Mouse (Mus musculus): ENCODE data around the gene Aqp7. TPM values are rescaled to one million over a fixed set of nuclear protein-coding genes. Genes with fewer than 3 reads are reported as not detected.
A peak's percentile ranks its signal among the peaks of the same experiment; 100 is the strongest.

Gene Aqp7
- polyA plus RNA-seq (2016; fragmentation: Nextera tagmentation; extraction: Ambion mirVana): not detected in 2 replicates

- H3K4me1 ChIP-seq: no peaks in the 10 kb centered on the region
- no peaks in the 10 kb centered on the region for H3K9me3 ChIP-seq
- WGBS: 55% methylated on average over 9 of the region's 9 CpGs
- H3K4me2 ChIP-seq: no peak within 1 kb of the TSS
- ATAC-seq (ENCODE audit: low FRiP score): no peak
- H3K36me3 ChIP-seq (replicated peaks): no peaks in the 10 kb centered on the region
- no peak within 1 kb of the TSS for H3K4me3 ChIP-seq (replicated peaks)
- no peak within 1 kb of the TSS for H3K9ac ChIP-seq
- no peaks in the 10 kb centered on the region for H3K27me3 ChIP-seq
- no peak within 1 kb of the TSS for H3K27ac ChIP-seq
Observed at GRCm38 (mm10) chr4:41047524-41048271, at the start of gene Aqp7. TSS of gene Aqp7 (minus strand) at chr4:41048139.

- Histone ChIP-seq H3K4me3 (replicated peaks) (no peak overlapping the region), H3K9me3 (no peaks in the 10 kb centered on the region), H3K27me3 (peaks cover 42% of the 10 kb centered on the region), H3K27ac (no peak overlapping the region), H3K4me1 (peaks cover 13% of the 10 kb centered on the region), H3K4me2 (peak overlapping the region; percentile 86), H3K36me3 (replicated peaks) (no peaks in the 10 kb centered on the region), H3K9ac (no peak overlapping the region)
- no peak for ATAC-seq (ENCODE audit: low FRiP score)
- 39% methylated on average over 13 of the region's 13 CpGs for WGBS
Observed at GRCm38 (mm10) chr4:41097381-41097780, 49.4 kb upstream of the Aqp7 start.

- 73% methylated on average over 5 of the region's 5 CpGs for WGBS
- Histone ChIP-seq H3K9ac (no peak overlapping the region), H3K4me1 (peaks cover 13% of the 10 kb centered on the region), H3K36me3 (replicated peaks) (no peaks in the 10 kb centered on the region), H3K4me3 (replicated peaks) (no peak overlapping the region), H3K4me2 (no peak overlapping the region), H3K27ac (no peak overlapping the region), H3K9me3 (no peaks in the 10 kb centered on the region), H3K27me3 (peaks cover 39% of the 10 kb centered on the region)
- no peak for ATAC-seq (ENCODE audit: low FRiP score)
Observed at GRCm38 (mm10) chr4:41096794-41097193, 48.9 kb upstream of the Aqp7 start.

- Histone ChIP-seq H3K9ac (no peak overlapping the region; the same call in 1 of the 2 replicates), H3K9me3 (no peaks in the 10 kb centered on the region), H3K27ac (no peak overlapping the region), H3K4me1 (peaks cover 13% of the 10 kb centered on the region), H3K4me3 (replicated peaks) (no peak overlapping the region), H3K36me3 (replicated peaks) (no peaks in the 10 kb centered on the region), H3K4me2 (no peak overlapping the region), H3K27me3 (peaks cover 39% of the 10 kb centered on the region)
- WGBS: 74% methylated on average over 8 of the region's 8 CpGs
- no peak for ATAC-seq (ENCODE audit: low FRiP score)
Observed at GRCm38 (mm10) chr4:41096169-41096568, 48.2 kb upstream of the Aqp7 start.

GRCm38 (mm10) chr4:41094361-41094760, 46.4 kb upstream of the Aqp7 start:
- H3K9me3 ChIP-seq: no peaks in the 10 kb centered on the region
- H3K36me3 ChIP-seq (replicated peaks): no peaks in the 10 kb centered on the region
- H3K27me3 ChIP-seq: peaks cover 37% of the 10 kb centered on the region
- peaks cover 13% of the 10 kb centered on the region for H3K4me1 ChIP-seq
- H3K4me3 ChIP-seq (replicated peaks): no peak overlapping the region
- H3K4me2 ChIP-seq: no peak overlapping the region
- H3K27ac ChIP-seq: no peak overlapping the region
- ATAC-seq (ENCODE audit: low FRiP score): no peak
- WGBS: 77% methylated on average over 9 of the region's 9 CpGs
- no peak overlapping the region for H3K9ac ChIP-seq

GRCm38 (mm10) chr4:41092958-41093357, 45.0 kb upstream of the Aqp7 start:
- Histone ChIP-seq H3K4me1 (peaks cover 5% of the 10 kb centered on the region), H3K9me3 (no peaks in the 10 kb centered on the region), H3K27me3 (peaks cover 24% of the 10 kb centered on the region), H3K4me3 (replicated peaks) (no peak overlapping the region), H3K27ac (no peak overlapping the region), H3K9ac (no peak overlapping the region), H3K36me3 (replicated peaks) (no peaks in the 10 kb centered on the region), H3K4me2 (no peak overlapping the region)
- 77% methylated on average over 1 of the region's 1 CpGs for WGBS
- no peak for ATAC-seq (ENCODE audit: low FRiP score)

GRCm38 (mm10) chr4:41091391-41091790, 43.5 kb upstream of the Aqp7 start:
- Histone ChIP-seq H3K4me3 (replicated peaks) (no peak overlapping the region), H3K36me3 (replicated peaks) (no peaks in the 10 kb centered on the region), H3K4me1 (no peaks in the 10 kb centered on the region), H3K9ac (no peak overlapping the region), H3K27ac (no peak overlapping the region), H3K4me2 (no peak overlapping the region), H3K27me3 (peaks cover 8% of the 10 kb centered on the region), H3K9me3 (no peaks in the 10 kb centered on the region)
- no peak for ATAC-seq (ENCODE audit: low FRiP score)
- 60% methylated on average over 3 of the region's 3 CpGs for WGBS

- Histone ChIP-seq H3K36me3 (replicated peaks) (no peaks in the 10 kb centered on the region), H3K4me1 (no peaks in the 10 kb centered on the region), H3K9me3 (no peaks in the 10 kb centered on the region), H3K27me3 (no peaks in the 10 kb centered on the region), H3K9ac (no peak overlapping the region), H3K4me3 (replicated peaks) (no peak overlapping the region), H3K4me2 (no peak overlapping the region), H3K27ac (no peak overlapping the region)
- ATAC-seq (ENCODE audit: low FRiP score): no peak
- 81% methylated on average over 2 of the region's 2 CpGs for WGBS
Observed at GRCm38 (mm10) chr4:41089705-41090104, 41.8 kb upstream of the Aqp7 start.

GRCm38 (mm10) chr4:41089189-41089588, 41.2 kb upstream of the Aqp7 start:
- Histone ChIP-seq H3K27me3 (no peaks in the 10 kb centered on the region), H3K4me3 (replicated peaks) (no peak overlapping the region), H3K4me1 (no peaks in the 10 kb centered on the region), H3K4me2 (no peak overlapping the region), H3K9me3 (no peaks in the 10 kb centered on the region), H3K9ac (no peak overlapping the region), H3K36me3 (replicated peaks) (no peaks in the 10 kb centered on the region), H3K27ac (no peak overlapping the region)
- WGBS: 85% methylated on average over 4 of the region's 4 CpGs
- ATAC-seq (ENCODE audit: low FRiP score): no peak

- ATAC-seq (ENCODE audit: low FRiP score): no peak
- no peak overlapping the region for H3K4me3 ChIP-seq (replicated peaks)
- H3K9ac ChIP-seq: no peak overlapping the region
- H3K4me1 ChIP-seq: no peaks in the 10 kb centered on the region
- no peaks in the 10 kb centered on the region for H3K36me3 ChIP-seq (replicated peaks)
- no peaks in the 10 kb centered on the region for H3K9me3 ChIP-seq
- no peak overlapping the region for H3K27ac ChIP-seq
- no peaks in the 10 kb centered on the region for H3K27me3 ChIP-seq
- no peak overlapping the region for H3K4me2 ChIP-seq
- WGBS: 90% methylated on average over 16 of the region's 16 CpGs
Observed at GRCm38 (mm10) chr4:41087459-41088298, 39.7 kb upstream of the Aqp7 start.

GRCm38 (mm10) chr4:41086947-41087346, 39.0 kb upstream of the Aqp7 start:
- H3K4me1 ChIP-seq: no peaks in the 10 kb centered on the region
- H3K27me3 ChIP-seq: no peaks in the 10 kb centered on the region
- no peak overlapping the region for H3K4me3 ChIP-seq (replicated peaks)
- no peak overlapping the region for H3K9ac ChIP-seq
- H3K27ac ChIP-seq: no peak overlapping the region
- no peak overlapping the region for H3K4me2 ChIP-seq
- no peaks in the 10 kb centered on the region for H3K9me3 ChIP-seq
- ATAC-seq (ENCODE audit: low FRiP score): no peak
- H3K36me3 ChIP-seq (replicated peaks): no peaks in the 10 kb centered on the region
- WGBS: 86% methylated on average over 9 of the region's 9 CpGs

- Histone ChIP-seq H3K9me3 (no peaks in the 10 kb centered on the region), H3K27ac (no peak overlapping the region), H3K4me2 (no peak overlapping the region), H3K4me1 (no peaks in the 10 kb centered on the region), H3K36me3 (replicated peaks) (no peaks in the 10 kb centered on the region), H3K9ac (no peak overlapping the region), H3K4me3 (replicated peaks) (no peak overlapping the region), H3K27me3 (no peaks in the 10 kb centered on the region)
- 86% methylated on average over 4 of the region's 4 CpGs for WGBS
- ATAC-seq (ENCODE audit: low FRiP score): no peak
Observed at GRCm38 (mm10) chr4:41084819-41085218, 36.9 kb upstream of the Aqp7 start.

Measured in forebrain, embryonic 12.5 days (tissue).